Mouse (Mus musculus) heart, postnatal 25 days (tissue): ENCODE measurements around the gene Prpf38b. TPM values are rescaled to one million over a fixed set of nuclear protein-coding genes. Genes with fewer than 3 reads are reported as not detected.
"Not testable (repeated sequence)": the region's sequence is repeated elsewhere in the genome, so short reads cannot be mapped to it uniquely, and the experiment has no call there.

ENCODE experiments used
- DNase-seq: peaks from one replicate; pipeline ENCODE4 v3.0.0; 2022; ENCODE audit warnings: low spot score
- intact Hi-C: fragments of 180-260 bp; cut with DNase I; formaldehyde crosslinking; loops from one replicate; pipeline ENCODE4 v1.15.1; 2025
- total RNA-seq, 2 experiments: library from RNA; stranded (reverse); gene quantifications; 2 replicates each; pipeline ENCODE4 v1.2.3; 2021

Prpf38b gene
- total RNA-seq, 2 experiments from 2014 or later, result 18.8 to 20.6 TPM

DNA sequence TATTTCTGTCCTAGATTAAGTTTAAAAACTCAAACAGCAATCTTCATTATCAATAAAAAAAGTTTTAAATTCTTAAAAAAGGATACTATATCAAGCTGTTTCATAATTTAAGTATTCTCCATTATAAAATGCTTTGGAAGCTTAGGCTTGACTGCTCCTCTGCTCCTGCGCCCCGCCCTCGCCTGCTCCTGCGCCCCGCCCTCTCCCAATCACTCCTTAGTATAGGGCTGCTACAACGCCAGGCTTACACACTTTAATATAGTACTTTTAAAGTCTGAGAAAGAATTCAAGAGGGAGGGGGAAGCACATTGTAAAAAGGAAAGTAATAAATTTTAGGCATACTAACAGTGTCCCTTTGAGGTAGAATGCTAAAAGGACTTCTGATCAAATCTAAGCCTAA is 8.6 kb downstream of the Prpf38b start:
- intact Hi-C loops, result no loop called here

DNA sequence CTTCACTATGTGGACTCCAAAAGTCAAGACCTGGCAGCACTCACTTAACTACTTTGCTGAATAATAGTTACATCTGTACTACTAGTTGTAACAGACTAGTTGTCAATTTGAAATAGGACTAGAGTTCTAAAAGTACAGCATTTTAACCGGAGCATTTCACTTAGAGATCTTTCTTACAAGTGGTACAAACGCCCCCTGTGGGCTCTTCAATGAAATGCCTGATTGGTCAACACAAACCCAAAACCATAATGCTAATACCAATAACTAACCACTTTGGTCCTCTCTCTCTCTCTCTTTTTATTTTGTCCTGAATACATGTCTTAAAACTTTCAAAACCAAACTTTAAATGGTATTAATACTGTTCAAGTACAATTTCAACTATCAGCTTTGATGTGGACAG is 9.5 kb downstream of the Prpf38b start:
- intact Hi-C loops, result no loop called here
- DNase-seq, result no peak

More for the DNA sequence above, 8.6 kb downstream of the Prpf38b start:
- no peak for DNase-seq

DNA sequence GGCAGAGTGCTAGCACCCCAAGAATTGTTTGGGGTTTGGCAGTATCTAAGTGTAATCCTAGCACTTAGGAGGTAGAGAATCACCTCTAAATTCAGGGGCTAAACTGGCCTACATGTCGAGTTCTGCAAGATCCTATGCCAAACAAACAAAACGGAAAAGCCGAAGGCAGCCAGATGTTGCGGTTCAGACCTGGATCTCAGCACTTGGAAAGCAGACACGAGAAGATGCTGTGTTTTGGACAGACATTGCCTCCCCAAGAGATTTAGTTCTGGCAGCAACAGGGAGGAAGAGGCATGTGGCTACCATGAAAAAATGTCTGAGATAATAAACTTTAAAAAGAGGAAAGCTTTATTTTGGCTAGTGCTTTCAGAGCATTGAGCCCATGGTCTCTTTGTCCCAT is 10.8 kb downstream of the Prpf38b start:
- no peak for DNase-seq
- intact Hi-C loops, result no loop called here

DNA sequence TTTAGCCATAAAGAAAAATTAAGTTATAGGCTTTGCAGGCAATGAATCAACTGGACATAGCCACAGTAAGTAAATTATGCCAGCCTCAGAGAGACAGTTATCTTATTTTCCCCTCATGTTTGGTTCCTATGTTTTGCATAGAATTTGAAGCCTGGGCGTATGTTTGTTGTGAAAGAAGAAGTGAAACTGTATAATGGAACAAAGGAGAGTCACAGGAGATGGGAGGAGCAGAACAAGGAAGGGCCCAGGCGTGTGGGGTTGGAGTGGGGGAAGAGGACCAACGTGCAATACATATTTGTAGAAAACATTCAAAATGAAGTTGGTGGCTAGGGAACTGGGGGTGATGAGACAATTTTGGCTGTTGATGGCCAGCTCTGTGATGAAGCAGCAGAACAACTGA is 11.4 kb downstream of the Prpf38b start:
- DNase-seq, result no peak
- intact Hi-C loops, result no loop called here

DNA sequence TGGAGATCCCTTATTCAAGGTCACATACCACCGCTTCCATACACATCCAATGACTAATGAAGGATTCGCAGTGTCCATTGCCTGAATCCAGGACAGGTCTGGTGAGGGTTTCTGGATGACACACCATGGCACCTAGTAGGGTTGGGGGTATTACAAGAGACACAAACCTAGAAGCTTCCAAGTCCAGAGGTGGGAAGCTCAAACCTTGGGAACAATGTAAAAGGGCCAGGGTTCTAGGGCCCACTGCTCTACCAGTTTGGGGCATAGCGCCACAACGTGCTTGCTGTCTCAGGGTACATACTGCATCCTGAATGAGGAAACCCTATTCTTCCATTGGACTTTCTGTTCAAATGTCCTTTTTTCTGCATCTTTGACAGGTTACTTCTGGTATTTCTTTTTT is 12.9 kb downstream of the Prpf38b start:
- intact Hi-C loops, result no loop called here
- DNase-seq, result no peak

DNA sequence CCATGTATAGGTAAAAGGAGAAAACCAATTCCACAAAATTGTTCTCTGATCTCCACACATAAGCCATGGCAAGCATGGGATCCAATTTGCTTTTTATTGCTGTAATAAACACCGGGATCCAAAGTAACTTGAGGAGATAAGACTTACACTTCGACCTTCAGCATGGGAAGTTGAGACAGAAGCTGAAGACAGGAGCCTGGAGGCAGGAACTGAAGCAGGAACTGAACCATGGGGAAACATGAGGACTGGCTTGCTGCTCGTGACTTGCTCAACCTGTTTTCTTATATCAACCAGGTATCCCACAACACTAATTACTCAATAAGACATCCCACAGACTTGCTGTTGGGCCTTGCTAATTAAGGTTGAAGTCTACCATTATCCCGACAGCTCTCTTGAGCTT is 18.6 kb downstream of the Prpf38b start:
- intact Hi-C loops, result no loop called here
- DNase-seq, result no peak

DNA sequence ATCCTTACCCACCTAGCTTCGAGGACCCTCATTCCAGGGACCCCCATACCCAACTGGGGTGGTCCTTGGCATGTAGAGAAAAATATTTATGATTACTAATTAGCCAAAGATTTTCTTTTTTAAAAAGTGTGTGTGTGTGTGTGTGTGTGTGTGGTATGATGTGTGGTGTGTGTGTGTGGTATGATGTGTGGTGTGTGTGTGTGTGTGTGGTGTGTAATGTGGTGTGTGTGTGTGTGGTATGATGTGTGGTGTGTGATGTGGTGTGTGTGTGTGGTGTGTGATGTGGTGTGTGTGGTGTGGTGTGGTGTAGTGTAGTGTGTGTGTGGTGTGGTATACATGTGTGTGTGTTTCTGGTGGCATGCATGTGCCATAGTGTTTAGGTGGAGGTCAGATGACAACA is 19.4 kb downstream of the Prpf38b start:
- intact Hi-C loops, result no loop called here
- no peak for DNase-seq

DNA sequence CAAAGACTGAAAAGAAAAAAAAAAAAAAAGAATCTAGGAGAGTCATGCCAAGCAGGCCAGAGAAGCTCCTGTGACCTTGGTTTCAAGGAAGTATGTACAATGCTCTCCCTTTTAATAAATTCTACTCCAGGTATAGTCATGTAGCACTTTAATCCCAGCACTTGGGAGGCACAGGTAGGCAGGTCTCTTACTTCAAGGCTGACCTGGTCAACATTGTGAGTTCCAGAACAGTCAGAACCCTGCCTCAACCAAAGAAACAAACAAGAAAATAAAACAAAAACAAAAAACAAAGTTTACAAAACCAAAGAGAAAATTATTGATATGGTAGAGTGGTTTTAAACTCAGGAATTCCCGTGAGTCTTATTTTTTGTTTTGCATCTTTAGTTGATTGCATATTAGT is 21.6 kb downstream of the Prpf38b start, which contains the start of gene Fndc7:
Gene Fndc7 (minus strand): TSS at position 101 of the 400 bp plus-strand sequence.
- intact Hi-C loops, result no loop called here
- no peak for DNase-seq

DNA sequence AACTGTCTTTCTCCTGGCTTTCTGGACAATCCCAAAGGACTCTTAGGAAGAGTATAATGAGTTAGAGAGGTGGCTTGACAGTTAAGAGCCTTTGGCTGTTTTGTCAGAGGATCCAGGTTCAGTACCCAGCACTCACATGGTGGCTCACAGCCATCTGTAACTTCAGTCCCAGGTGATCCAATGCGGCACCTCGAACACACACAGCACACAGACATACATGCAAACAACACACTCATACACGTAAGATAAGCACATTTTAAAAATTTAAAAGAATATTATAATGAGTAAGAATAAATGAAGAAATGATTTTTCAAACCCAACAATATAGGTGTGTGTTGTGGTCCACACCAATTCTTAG is 23.9 kb downstream of the Prpf38b start:
- no peak for DNase-seq
- intact Hi-C loops, result no loop called here

DNA sequence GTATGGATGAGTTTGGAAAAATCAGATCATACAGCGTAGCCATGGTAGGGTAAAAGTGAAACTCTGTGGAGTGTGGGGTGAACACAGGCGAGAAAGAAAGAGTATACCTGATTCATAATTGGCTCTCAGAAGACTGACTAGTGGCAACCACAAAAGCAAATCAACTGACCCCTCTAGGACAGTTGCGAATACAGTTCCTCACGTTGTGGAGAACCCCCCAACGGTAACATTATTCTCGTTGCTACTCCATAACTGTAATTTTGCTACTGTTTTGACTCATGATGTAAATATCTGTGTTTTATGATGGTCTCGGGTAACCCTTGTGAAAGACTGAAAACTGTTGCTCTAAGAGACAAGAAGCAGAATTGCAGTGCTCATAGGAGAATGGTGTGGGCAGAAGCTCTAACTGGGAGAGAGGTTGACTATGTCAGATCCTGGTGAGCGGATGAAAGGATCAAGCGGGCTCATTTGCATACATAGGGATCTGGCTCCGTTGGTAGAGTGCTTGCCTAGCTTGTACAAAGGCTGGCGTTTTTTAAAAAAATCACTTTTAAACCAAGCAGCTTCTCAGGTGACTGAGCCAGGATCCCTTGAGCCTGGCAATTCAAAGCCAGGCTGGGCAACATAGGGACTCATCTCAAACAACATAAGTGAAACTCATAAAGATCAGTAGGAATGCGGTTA is 24.5 kb downstream of the Prpf38b start:
- intact Hi-C loops, result no loop called here
- no peak for DNase-seq

DNA sequence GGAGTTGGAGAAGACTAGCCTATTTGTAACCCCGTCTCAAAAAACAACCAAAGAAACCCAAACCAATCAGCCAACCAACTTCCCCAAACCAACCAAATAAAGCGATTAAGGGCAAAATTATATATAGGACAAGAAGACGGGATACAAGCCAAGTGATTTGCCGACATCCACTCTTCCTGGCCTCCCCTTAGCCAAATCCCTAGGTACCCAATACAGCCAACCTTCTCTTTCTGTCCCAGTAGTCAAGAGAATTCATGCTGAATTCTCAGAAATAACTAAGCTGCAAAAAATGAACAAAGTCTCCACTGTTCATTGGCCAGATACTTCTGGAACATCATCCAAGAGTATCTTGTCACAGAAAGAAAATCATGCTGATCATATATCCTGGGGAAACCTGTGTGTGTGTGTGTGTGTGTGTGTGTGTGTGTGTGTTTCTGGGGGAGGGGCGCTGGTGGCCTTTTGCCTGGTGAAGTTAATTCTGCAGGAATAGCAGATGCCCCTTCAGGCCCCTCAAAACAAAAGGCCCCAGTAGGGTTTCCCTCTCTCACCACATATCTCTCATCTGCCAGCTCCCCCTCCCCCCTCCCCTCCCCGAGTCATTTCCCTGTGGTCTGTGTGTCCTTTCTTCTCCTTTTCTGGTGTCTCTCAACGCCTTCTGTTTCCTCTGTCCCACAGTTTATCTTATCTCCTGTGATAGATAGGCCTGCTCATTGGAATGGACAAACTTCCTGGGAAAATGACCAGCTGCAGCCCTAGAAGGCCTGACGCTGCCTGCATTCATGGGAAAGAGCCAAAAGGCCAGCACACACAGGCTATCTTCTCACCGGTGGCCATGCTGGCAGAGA is 25.6 kb downstream of the Prpf38b start:
- DNase-seq, result peak; percentile 14
- intact Hi-C loops, result no loop called here

DNA sequence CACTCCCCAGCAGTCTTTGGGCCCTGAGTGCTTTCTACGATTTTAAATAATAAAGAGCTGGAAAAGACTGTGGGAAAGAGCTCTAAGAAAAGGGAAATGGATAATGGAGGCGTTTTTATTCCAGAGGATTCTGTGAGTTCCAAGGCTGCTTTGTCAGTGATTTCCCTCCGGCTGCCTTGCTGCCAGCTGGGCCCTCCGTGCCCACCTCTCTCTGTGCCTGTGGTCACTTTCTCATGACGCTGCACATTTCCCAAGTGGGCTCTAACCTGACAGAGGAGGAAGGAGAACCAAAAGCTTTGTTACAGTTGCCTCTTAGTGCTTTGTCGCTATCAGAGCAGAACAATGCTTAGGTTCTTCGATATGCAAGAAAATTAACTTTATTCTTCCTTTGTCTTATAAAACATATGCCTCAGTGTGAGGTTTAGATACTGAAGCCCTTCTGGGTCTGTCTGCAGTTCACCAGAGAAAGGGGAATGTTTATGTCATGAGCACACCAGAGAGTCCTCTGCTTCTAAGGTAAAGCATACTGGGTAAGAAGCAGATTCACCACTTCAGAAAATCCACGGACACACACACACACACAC is 26.7 kb downstream of the Prpf38b start:
- intact Hi-C loops, result no loop called here

DNA sequence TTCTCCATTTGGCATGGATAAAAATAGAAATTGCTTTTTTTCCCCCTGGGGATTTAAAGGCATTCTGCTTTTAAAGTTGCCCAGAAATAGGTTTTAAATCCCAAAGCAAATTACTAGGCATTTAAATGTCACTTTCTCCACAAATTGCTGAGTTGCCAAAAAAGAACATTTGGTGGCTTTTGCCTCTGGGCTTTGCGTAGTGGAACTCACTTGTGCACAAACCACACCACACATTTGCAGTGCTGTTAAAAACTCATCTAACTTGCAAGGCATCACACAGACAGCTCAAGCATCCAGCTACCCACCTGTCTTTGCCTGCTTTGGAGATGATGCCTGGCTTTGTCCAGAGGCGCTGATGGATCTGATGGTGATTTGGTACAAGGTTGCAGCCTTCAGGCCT is 28.5 kb downstream of the Prpf38b start:
- intact Hi-C loops, result no loop called here
- DNase-seq, result no peak

More for the DNA sequence above, 26.7 kb downstream of the Prpf38b start:
- no peak for DNase-seq

DNA sequence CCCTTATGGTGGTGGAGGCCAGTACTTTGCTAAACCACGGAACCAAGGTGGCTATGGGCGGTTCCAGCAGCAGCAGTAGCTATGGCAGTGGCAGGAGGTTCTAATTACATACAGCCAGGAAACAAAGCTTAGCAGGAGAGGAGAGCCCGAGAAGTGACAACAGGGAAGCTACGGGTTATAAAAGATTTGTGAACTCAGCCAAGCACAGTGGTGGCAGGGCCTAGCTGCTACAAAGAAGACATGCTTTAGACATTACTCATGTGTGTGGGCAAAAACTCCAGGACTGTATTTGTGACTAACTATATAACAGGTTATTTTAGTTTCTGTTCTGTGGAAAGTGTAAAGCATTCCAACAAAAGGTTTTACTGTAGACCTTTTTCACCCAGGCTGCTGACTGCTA is 29.7 kb downstream of the Prpf38b start:
- intact Hi-C loops, result not testable (repeated sequence)

DNA sequence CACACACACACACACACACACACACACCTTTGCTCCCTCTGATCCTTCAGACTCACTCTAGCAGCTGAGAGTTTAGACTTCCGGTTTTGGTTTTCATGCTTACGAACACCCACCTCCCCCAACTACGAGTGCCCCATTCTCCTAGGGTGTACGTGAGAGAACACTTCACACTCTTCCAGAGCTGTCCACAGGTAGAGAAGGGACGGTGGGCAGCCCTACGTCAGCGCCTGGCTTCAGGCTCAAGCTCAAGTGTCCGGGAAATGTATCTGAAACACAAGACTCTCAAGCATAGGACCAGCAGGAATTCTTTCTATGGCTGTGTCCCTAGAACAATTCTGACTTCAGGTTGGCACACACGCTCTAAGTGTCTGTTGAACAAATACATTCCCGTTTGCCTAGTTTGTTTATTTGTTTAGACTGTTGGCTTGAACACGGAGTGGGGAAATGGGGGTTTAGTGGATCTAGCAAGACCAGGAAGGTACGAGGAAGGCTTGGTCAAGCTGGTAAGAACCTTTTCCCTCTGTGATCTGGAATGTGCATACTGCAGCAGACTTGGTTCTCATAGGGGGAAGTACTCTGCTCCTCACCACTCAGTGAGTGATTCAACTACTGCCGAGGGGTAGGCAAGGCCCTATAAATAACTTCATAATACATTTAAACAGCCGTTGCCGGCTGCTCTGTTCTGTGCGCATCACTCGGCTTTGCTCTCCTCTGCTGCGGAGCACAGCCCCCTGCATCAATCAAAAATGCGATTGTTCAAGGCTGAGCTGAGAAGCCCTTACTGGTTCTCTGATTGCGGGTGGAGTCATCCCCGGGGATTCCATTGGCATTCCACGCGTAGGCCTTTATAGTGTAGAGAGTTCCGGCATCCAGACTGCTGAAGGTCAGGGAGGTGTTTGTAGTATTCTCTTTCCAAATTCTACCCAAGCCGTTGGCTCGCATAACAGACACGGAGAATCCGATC is 30.7 kb downstream of the Prpf38b start:
- no peak for DNase-seq
- intact Hi-C loops, result no loop called here

More for the DNA sequence above, 29.7 kb downstream of the Prpf38b start:
- DNase-seq, result not testable (repeated sequence)

DNA sequence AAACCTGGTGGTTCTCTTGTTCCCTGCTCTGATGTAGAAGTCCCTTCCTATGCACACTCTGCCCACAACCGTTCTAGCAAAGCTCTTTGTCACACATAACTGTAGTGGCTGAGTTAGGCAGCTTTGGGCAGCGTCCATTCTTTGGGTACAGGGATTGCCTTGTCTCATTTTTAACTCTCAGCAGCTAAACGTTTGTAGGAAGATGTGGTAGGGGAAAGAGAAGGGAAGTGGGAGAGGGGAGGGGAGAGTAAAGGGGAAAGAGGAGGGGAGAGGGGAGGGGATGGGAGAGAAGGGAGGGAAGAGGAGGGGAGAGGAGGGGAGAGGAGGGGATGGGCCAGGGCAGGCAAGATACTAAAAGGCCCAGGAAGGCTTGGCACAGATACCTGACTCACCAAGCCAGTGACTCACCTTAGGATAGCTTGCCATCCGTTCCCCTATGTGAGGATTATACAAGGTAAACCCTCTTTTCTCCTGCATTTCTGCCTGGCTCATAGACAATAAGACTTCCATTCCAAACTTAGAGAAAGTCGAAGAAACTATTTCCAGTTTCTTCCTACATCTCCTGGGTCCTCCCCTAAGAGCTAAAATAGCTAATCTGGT is 31.6 kb downstream of the Prpf38b start:
- no peak for DNase-seq
- intact Hi-C loops, result no loop called here

DNA sequence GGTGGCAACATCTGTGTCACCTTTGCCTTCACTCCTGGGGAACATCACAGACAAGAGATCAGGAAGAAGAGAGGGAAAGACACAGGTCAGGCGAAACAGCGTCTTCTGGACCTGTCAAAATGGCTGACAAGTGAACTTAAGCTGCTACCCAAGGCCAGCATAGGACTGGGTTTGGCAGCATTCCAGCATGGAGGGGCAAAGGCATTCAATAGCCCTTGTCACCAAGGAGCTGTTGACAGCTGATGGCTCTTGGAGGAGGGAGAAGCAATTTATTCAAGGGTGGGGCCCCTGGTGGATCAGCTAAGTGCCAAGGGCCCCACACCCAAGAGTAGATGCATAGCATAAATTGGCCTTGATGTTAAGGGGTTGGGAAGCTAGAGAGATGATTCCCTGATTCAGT is 32.4 kb downstream of the Prpf38b start:
- intact Hi-C loops, result no loop called here
- DNase-seq, result no peak

DNA sequence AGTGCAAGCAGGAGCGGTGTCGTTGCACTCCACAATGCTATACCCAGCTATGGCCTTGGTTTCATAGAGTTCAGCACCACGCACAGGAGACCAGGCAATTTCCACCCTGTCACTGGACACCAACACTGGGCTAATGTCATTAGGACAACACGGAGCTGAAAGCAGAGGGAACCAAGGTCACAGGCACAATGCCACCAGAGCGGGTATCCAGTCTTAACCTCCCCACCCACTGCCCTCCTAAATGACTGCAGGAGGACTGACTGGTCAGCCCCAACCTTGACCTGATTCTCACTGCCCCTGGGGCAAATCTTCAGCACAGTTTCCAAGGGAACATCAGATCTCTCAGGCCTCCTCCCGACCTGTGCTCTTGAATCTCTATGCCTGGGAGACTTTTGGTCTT is 40.9 kb downstream of the Prpf38b start:
- DNase-seq, result no peak
- intact Hi-C loops, result no loop called here

DNA sequence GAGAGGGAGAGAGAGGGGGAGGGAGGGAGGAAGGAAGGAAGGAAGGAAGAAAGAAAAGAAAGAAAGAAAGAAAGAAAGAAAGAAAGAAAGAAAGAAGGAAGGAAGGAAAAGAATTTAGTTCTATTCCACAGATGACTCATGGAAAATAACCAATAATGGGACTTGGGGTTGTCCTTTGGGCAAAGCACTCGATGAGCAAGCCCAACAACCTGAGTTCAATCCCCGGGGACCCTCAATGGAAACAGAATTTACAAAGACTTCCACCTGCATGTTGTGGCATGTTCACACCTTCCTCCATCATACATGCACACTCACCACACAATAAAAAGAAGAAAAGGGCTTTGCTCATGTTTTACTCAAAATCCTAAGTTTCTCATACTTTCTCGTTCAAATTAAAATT is 44.1 kb downstream of the Prpf38b start:
- DNase-seq, result no peak
- intact Hi-C loops, result no loop called here

DNA sequence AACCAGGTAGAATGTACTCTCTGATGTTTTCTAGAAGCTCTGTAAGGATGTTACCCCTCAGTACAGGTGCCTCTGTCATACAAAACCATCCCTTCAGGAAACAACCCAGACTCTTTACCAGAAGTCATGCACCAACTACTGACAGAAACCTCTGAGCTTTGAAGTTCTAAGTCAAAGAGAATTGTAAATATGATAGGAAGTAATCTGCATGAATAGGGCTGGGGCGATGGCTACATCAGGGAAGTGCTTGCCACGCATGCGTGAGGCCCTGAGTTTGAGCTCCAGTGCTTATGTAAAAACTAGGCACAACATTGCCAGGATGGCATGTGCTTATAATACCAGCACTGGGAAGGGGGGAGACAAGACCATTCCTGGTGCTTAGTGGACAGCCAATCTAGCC is 45.9 kb downstream of the Prpf38b start:
- DNase-seq, result no peak

More for the DNA sequence above, 45.9 kb downstream of the Prpf38b start:
- intact Hi-C loops, result no loop called here
